Mouse (Mus musculus): ENCODE data around the gene Casc3. TPM values are rescaled to one million over a fixed set of nuclear protein-coding genes. Genes with fewer than 3 reads are reported as not detected.

Casc3 gene
- polyA plus RNA-seq, 1 experiment from 2014 or later: 32.2 TPM

- H3K4me3 ChIP-seq (ENCODE audit: low read depth, low read length): no peak overlapping the region
Measured at GRCm38 (mm10) chr11:98838512-98838911, 33.8 kb downstream of the Casc3 start.

GRCm38 (mm10) chr11:98839402-98839801 lies 34.7 kb downstream of the Casc3 start:
- Histone ChIP-seq H3K36me3 (ENCODE audit: control insufficient read depth, insufficient read depth, low read length) (no peaks in the 10 kb centered on the region), H3K4me3 (ENCODE audit: low read depth, low read length) (no peak overlapping the region), H3K9ac (ENCODE audit: low read depth, low read length) (no peak overlapping the region), H3K27ac (replicated peaks; ENCODE audit: low read depth, low read length) (no peak overlapping the region; the same call in 1 of the 2 replicates), H3K4me1 (ENCODE audit: control insufficient read depth, insufficient read depth, low read length) (peaks cover 10% of the 10 kb centered on the region), H3K4me2 (ENCODE audit: low read depth, low read length) (0 out of 2 replicates have a peak overlapping the region, but pooled peaks have one; percentile 12), H3K27me3 (replicated peaks; ENCODE audit: control insufficient read depth, insufficient read depth, low read length) (no peaks in the 10 kb centered on the region; the same call in 1 of the 2 replicates), H3K9me3 (ENCODE audit: control insufficient read depth, low read length) (no peaks in the 10 kb centered on the region)
- peak; percentile 32 for DNase-seq (ENCODE audit: low spot score)
- ATAC-seq (ENCODE audit: low read depth): no peak
- 34% methylated on average over 5 of the region's 6 CpGs for WGBS

More at GRCm38 (mm10) chr11:98838512-98838911, 33.8 kb downstream of the Casc3 start:
- WGBS: 64% methylated on average over 9 of the region's 9 CpGs
- Histone ChIP-seq H3K9ac (ENCODE audit: low read depth, low read length) (no peak overlapping the region), H3K36me3 (ENCODE audit: control insufficient read depth, insufficient read depth, low read length) (peaks cover 5% of the 10 kb centered on the region), H3K4me1 (ENCODE audit: control insufficient read depth, insufficient read depth, low read length) (peaks cover 10% of the 10 kb centered on the region), H3K27me3 (replicated peaks; ENCODE audit: control insufficient read depth, insufficient read depth, low read length) (no peaks in the 10 kb centered on the region; the same call in 1 of the 2 replicates), H3K9me3 (ENCODE audit: control insufficient read depth, low read length) (no peaks in the 10 kb centered on the region), H3K4me2 (ENCODE audit: low read depth, low read length) (no peak overlapping the region), H3K27ac (replicated peaks; ENCODE audit: low read depth, low read length) (no peak overlapping the region)
- DNase-seq (ENCODE audit: low spot score) (no peak), ATAC-seq (ENCODE audit: low read depth) (no peak)

- Histone ChIP-seq H3K9me3 (ENCODE audit: control insufficient read depth, low read length) (no peaks in the 10 kb centered on the region), H3K4me1 (ENCODE audit: control insufficient read depth, insufficient read depth, low read length) (peaks cover 10% of the 10 kb centered on the region), H3K27me3 (replicated peaks; ENCODE audit: control insufficient read depth, insufficient read depth, low read length) (no peaks in the 10 kb centered on the region; the same call in 1 of the 2 replicates), H3K4me3 (ENCODE audit: low read depth, low read length) (no peak overlapping the region), H3K36me3 (ENCODE audit: control insufficient read depth, insufficient read depth, low read length) (no peaks in the 10 kb centered on the region), H3K27ac (replicated peaks; ENCODE audit: low read depth, low read length) (no peak overlapping the region), H3K4me2 (ENCODE audit: low read depth, low read length) (0 out of 2 replicates have a peak overlapping the region, but pooled peaks have one; percentile 12), H3K9ac (ENCODE audit: low read depth, low read length) (no peak overlapping the region)
- ATAC-seq (ENCODE audit: low read depth) (no peak; the same call in 1 of the 2 replicates), DNase-seq (ENCODE audit: low spot score) (peak; percentile 41)
- WGBS: 73% methylated on average over 8 of the region's 10 CpGs
Measured at GRCm38 (mm10) chr11:98839897-98840296, 35.2 kb downstream of the Casc3 start.

- Histone ChIP-seq H3K4me3 (ENCODE audit: low read depth, low read length) (no peak overlapping the region), H3K27me3 (replicated peaks; ENCODE audit: control insufficient read depth, insufficient read depth, low read length) (no peaks in the 10 kb centered on the region), H3K9ac (ENCODE audit: low read depth, low read length) (no peak overlapping the region), H3K27ac (replicated peaks; ENCODE audit: low read depth, low read length) (no peak overlapping the region), H3K9me3 (ENCODE audit: control insufficient read depth, low read length) (no peaks in the 10 kb centered on the region), H3K4me1 (ENCODE audit: control insufficient read depth, insufficient read depth, low read length) (peaks cover 7% of the 10 kb centered on the region), H3K4me2 (ENCODE audit: low read depth, low read length) (no peak overlapping the region), H3K36me3 (ENCODE audit: control insufficient read depth, insufficient read depth, low read length) (no peaks in the 10 kb centered on the region)
- WGBS: 65% methylated on average over 13 of the region's 13 CpGs
- ATAC-seq (ENCODE audit: low read depth) (no peak), DNase-seq (ENCODE audit: low spot score) (no peak)
Measured at GRCm38 (mm10) chr11:98846016-98846415, 41.3 kb downstream of the Casc3 start.

GRCm38 (mm10) chr11:98846865-98847604 lies 42.3 kb downstream of the Casc3 start:
- Histone ChIP-seq H3K27ac (replicated peaks; ENCODE audit: low read depth, low read length) (no peak overlapping the region), H3K36me3 (ENCODE audit: control insufficient read depth, insufficient read depth, low read length) (no peaks in the 10 kb centered on the region), H3K4me2 (ENCODE audit: low read depth, low read length) (no peak overlapping the region), H3K4me3 (ENCODE audit: low read depth, low read length) (no peak overlapping the region), H3K27me3 (replicated peaks; ENCODE audit: control insufficient read depth, insufficient read depth, low read length) (no peaks in the 10 kb centered on the region), H3K9ac (ENCODE audit: low read depth, low read length) (no peak overlapping the region), H3K9me3 (ENCODE audit: control insufficient read depth, low read length) (no peaks in the 10 kb centered on the region), H3K4me1 (ENCODE audit: control insufficient read depth, insufficient read depth, low read length) (peaks cover 7% of the 10 kb centered on the region)
- WGBS: 59% methylated on average over 19 of the region's 19 CpGs
- peak; percentile 39; the same call in 1 of the 2 replicates for ATAC-seq (ENCODE audit: low read depth)
- DNase-seq (ENCODE audit: low spot score): peak; percentile 12

GRCm38 (mm10) chr11:98849196-98849894 lies 44.6 kb downstream of the Casc3 start:
- no peak overlapping the region for H3K27ac ChIP-seq (replicated peaks; ENCODE audit: low read depth, low read length)
- H3K9me3 ChIP-seq (ENCODE audit: control insufficient read depth, low read length): no peaks in the 10 kb centered on the region
- peaks cover 7% of the 10 kb centered on the region for H3K4me1 ChIP-seq (ENCODE audit: control insufficient read depth, insufficient read depth, low read length)
- peak overlapping the region; percentile 12; the same call in 1 of the 2 replicates for H3K4me2 ChIP-seq (ENCODE audit: low read depth, low read length)
- peak; percentile 57 for DNase-seq (ENCODE audit: low spot score)
- 20% methylated on average over 13 of the region's 19 CpGs for WGBS
- ATAC-seq (ENCODE audit: low read depth): peak; percentile 9; the same call in 1 of the 2 replicates
- 0 out of 2 replicates have a peak overlapping the region, but pooled peaks have one; percentile 14 for H3K9ac ChIP-seq (ENCODE audit: low read depth, low read length)
- H3K27me3 ChIP-seq (replicated peaks; ENCODE audit: control insufficient read depth, insufficient read depth, low read length): no peaks in the 10 kb centered on the region
- H3K4me3 ChIP-seq (ENCODE audit: low read depth, low read length): no peak overlapping the region
- no peaks in the 10 kb centered on the region for H3K36me3 ChIP-seq (ENCODE audit: control insufficient read depth, insufficient read depth, low read length)

GRCm38 (mm10) chr11:98850100-98851093 lies 45.7 kb downstream of the Casc3 start:
- ATAC-seq (ENCODE audit: low read depth) (no peak; the same call in 1 of the 2 replicates), DNase-seq (ENCODE audit: low spot score) (no peak)
- Histone ChIP-seq H3K9ac (ENCODE audit: low read depth, low read length) (no peak overlapping the region), H3K4me2 (ENCODE audit: low read depth, low read length) (peak overlapping the region; percentile 13), H3K27me3 (replicated peaks; ENCODE audit: control insufficient read depth, insufficient read depth, low read length) (no peaks in the 10 kb centered on the region), H3K4me3 (ENCODE audit: low read depth, low read length) (no peak overlapping the region), H3K36me3 (ENCODE audit: control insufficient read depth, insufficient read depth, low read length) (no peaks in the 10 kb centered on the region), H3K27ac (replicated peaks; ENCODE audit: low read depth, low read length) (no peak overlapping the region), H3K4me1 (ENCODE audit: control insufficient read depth, insufficient read depth, low read length) (peaks cover 7% of the 10 kb centered on the region), H3K9me3 (ENCODE audit: control insufficient read depth, low read length) (no peaks in the 10 kb centered on the region)
- WGBS: 72% methylated on average over 26 of the region's 26 CpGs

GRCm38 (mm10) chr11:98854116-98854515 lies 49.4 kb downstream of the Casc3 start:
- Histone ChIP-seq H3K9ac (ENCODE audit: low read depth, low read length) (no peak overlapping the region), H3K4me1 (ENCODE audit: control insufficient read depth, insufficient read depth, low read length) (peaks cover 5% of the 10 kb centered on the region), H3K27me3 (replicated peaks; ENCODE audit: control insufficient read depth, insufficient read depth, low read length) (no peaks in the 10 kb centered on the region), H3K9me3 (ENCODE audit: control insufficient read depth, low read length) (no peaks in the 10 kb centered on the region), H3K4me3 (ENCODE audit: low read depth, low read length) (no peak overlapping the region), H3K36me3 (ENCODE audit: control insufficient read depth, insufficient read depth, low read length) (no peaks in the 10 kb centered on the region), H3K4me2 (ENCODE audit: low read depth, low read length) (no peak overlapping the region), H3K27ac (replicated peaks; ENCODE audit: low read depth, low read length) (no peak overlapping the region)
- ATAC-seq (ENCODE audit: low read depth) (no peak), DNase-seq (ENCODE audit: low spot score) (no peak)
- WGBS: 88% methylated on average over 8 of the region's 8 CpGs
